Mouse (Mus musculus) embryo, embryonic 9.5 days (tissue): ENCODE results near the gene Pnrc2.

Experiments
- DNase-seq: peaks from one replicate; pipeline ENCODE4 v3.0.0-alpha.2; 2017; ENCODE audit errors: extremely low spot score

The Pnrc2 gene

GRCm38 (mm10) chr4:135823298-135823697, 50.4 kb downstream of the Pnrc2 start:
- no peak for DNase-seq

GRCm38 (mm10) chr4:135821772-135822171, 51.9 kb downstream of the Pnrc2 start:
- DNase-seq, result no peak
